Mouse (Mus musculus) hindbrain, embryonic 11.5 days (tissue): ENCODE measurements around the gene Abcb5. TPM values are rescaled to one million over a fixed set of nuclear protein-coding genes. Genes with fewer than 3 reads are reported as not detected.

Experiments used
- ATAC-seq: fragments of 200-750 bp; cut with Nextera tagmentation; 2 replicates; pipeline ENCODE4 v1.8.0; 2017; ENCODE audit warnings: mild to moderate bottlenecking, moderate TSS enrichment, moderate library complexity; ENCODE audit not compliant: low FRiP score
- DNase-seq: peaks from one replicate; pipeline ENCODE4 v3.0.0-alpha.2; 2015; ENCODE audit warnings: low spot score
- H3K27ac ChIP-seq: fragments of 300-500 bp; sonication (generic); 2 replicates; pipeline ENCODE4 v1.5.1; 2014; ENCODE audit warnings: mild to moderate bottlenecking, low read depth, low read length
- H3K27me3 ChIP-seq: fragments of 300-500 bp; sonication (generic); 2 replicates; pipeline ENCODE4 v1.6.1; 2014; ENCODE audit warnings: mild to moderate bottlenecking, low read length, moderate library complexity, mixed read lengths; ENCODE audit not compliant: control insufficient read depth, insufficient read depth
- H3K36me3 ChIP-seq: fragments of 300-500 bp; sonication (generic); 2 replicates; pipeline ENCODE4 v1.6.1; 2014; ENCODE audit warnings: mild to moderate bottlenecking, low read length, moderate library complexity, mixed read lengths; ENCODE audit not compliant: control insufficient read depth, insufficient read depth
- H3K4me1 ChIP-seq: fragments of 300-500 bp; sonication (generic); replicated peaks from 2 replicates; pipeline ENCODE4 v1.6.1; 2014; ENCODE audit warnings: low read length, mixed read lengths; ENCODE audit not compliant: control insufficient read depth, insufficient read depth
- H3K4me2 ChIP-seq: fragments of 300-500 bp; sonication (generic); replicated peaks from 2 replicates; pipeline ENCODE4 v1.6.1; 2014; ENCODE audit warnings: mild to moderate bottlenecking, low read depth, low read length
- H3K4me3 ChIP-seq: fragments of 300-500 bp; sonication (generic); 2 replicates; pipeline ENCODE4 v1.5.1; 2014; ENCODE audit warnings: low read depth, low read length
- H3K9ac ChIP-seq: fragments of 300-500 bp; sonication (generic); 2 replicates; pipeline ENCODE4 v1.6.1; 2014; ENCODE audit warnings: low read depth, low read length
- H3K9me3 ChIP-seq: fragments of 300-500 bp; sonication (generic); 2 replicates; pipeline ENCODE4 v1.6.1; 2016; ENCODE audit warnings: low read length; ENCODE audit not compliant: control insufficient read depth
- WGBS: fragments of 180-500 bp; shearing (Covaris S2); extraction: QIAGEN DNeasy Blood & Tissue Kit; methylation state at CpG from one replicate; pipeline ENCODE4 v1.1.7; 2014; 5-methylcytosine and 5-hydroxymethylcytosine counted together
- polyA plus RNA-seq: library from polyadenylated mRNA; unstranded; fragments of >200 nt; fragmentation: Nextera tagmentation; extraction: Ambion mirVana; gene quantifications from 2 replicates; pipeline ENCODE4 v1.2.1, GENCODE M21; 2014

The Abcb5 gene
- polyA plus RNA-seq, 1 experiment from 2014 or later = not detected

DNA sequence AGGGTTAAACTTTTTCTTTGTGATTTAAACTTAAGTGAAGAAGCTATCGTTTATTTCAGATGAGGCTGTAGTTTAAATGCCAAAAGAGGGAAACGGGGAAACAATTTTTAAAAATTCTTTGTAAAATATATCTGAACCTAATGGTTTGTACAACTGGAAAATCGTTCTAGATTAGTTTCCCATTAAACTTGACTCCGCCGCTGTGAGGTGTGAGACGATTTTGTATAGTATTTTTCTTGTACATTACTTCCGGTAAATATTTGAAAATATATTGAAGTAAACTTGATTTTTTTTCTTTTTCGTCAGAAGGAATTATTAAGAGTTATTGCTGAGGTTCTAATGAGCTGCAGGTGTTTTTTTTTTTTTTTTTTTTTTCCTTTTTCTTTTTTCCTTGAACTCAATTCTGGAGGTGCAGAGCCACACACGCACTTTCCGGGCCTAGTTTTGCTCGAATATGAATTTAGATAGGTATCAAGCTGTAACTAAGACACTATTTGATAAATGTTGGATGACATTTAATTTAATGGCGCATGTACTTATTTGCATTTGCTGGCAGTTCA is 115.3 kb downstream of the Abcb5 start:
- ATAC-seq (no peak), DNase-seq (no peak)
- no peaks in the 10 kb centered on the region for H3K9me3 ChIP-seq
- 0 out of 2 replicates have a peak overlapping the region, but pooled peaks have one; percentile 2 for H3K4me2 ChIP-seq
- peaks cover 2% of the 10 kb centered on the region; the same call in 1 of the 2 replicates for H3K4me1 ChIP-seq
- WGBS = 18% methylated on average over 12 of the region's 12 CpGs
- no peaks in the 10 kb centered on the region for H3K36me3 ChIP-seq
- peaks cover 54% of the 10 kb centered on the region for H3K27me3 ChIP-seq
- H3K27ac ChIP-seq = no peak overlapping the region
- H3K4me3 ChIP-seq = peak overlapping the region; percentile 55
- no peak overlapping the region; the same call in 1 of the 2 replicates for H3K9ac ChIP-seq

DNA sequence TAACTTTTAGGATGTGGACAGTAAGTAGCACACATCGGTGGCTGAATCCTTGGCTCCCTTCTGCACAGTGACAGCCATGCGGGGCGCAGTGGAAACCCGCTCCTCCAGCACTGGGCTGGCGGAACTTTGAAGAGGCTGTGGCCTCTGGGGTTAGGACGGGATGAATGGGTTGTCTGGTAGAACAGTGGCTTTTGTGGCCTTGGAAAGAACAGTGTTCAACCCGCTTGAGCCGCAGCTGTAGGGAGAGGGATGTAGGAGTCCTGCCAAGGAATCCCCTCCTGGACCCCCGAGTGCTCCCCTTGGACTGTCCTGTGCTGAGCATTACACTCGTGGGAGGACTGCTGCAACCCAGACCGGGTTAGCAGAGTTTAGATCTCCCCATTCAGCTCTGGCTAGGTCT is 116.2 kb downstream of the Abcb5 start:
- Histone ChIP-seq H3K4me2 (peak overlapping the region; percentile 46), H3K4me3 (peak overlapping the region; percentile 55), H3K27ac (no peak overlapping the region), H3K9me3 (no peaks in the 10 kb centered on the region), H3K9ac (peak overlapping the region; percentile 70), H3K36me3 (no peaks in the 10 kb centered on the region), H3K4me1 (peaks cover 2% of the 10 kb centered on the region; the same call in 1 of the 2 replicates), H3K27me3 (peaks cover 57% of the 10 kb centered on the region)
- DNase-seq (peak; percentile 71), ATAC-seq (peak; percentile 13; the same call in 1 of the 2 replicates)
- WGBS = 0% methylated on average over 11 of the region's 11 CpGs

DNA sequence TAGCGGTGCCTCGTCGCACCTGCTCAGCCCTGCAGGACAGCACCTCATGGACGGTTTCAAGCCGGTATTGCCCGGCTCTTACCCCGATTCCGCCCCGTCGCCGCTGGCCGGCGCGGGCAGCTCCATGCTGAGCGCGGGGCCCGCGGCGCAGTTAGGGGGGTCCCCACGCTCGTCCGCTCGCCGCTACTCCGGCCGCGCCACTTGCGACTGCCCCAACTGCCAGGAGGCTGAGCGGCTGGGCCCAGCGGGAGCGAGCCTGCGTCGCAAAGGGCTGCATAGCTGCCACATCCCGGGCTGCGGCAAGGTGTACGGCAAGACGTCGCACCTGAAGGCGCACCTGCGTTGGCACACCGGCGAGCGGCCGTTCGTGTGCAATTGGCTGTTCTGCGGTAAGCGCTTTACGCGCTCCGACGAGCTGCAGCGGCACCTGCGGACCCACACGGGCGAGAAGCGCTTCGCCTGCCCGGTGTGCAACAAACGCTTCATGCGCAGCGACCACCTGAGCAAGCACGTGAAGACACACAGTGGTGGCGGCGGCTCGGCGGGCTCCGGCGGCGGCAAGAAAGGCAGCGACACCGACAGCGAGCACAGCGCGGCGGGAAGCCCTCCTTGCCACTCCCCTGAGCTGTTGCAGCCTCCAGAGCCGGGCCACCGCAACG is 116.9 kb downstream of the Abcb5 start:
- peaks cover 2% of the 10 kb centered on the region; the same call in 1 of the 2 replicates for H3K4me1 ChIP-seq
- WGBS = under 1% methylated on average over 73 of the region's 78 CpGs
- peak overlapping the region; percentile 70 for H3K9ac ChIP-seq
- peak overlapping the region; percentile 46 for H3K4me2 ChIP-seq
- peak; percentile 27 for ATAC-seq
- H3K36me3 ChIP-seq = no peaks in the 10 kb centered on the region
- peaks cover 60% of the 10 kb centered on the region for H3K27me3 ChIP-seq
- H3K4me3 ChIP-seq = peak overlapping the region; percentile 55
- H3K9me3 ChIP-seq = no peaks in the 10 kb centered on the region
- H3K27ac ChIP-seq = peak overlapping the region; percentile 72
- peak; percentile 78 for DNase-seq

DNA sequence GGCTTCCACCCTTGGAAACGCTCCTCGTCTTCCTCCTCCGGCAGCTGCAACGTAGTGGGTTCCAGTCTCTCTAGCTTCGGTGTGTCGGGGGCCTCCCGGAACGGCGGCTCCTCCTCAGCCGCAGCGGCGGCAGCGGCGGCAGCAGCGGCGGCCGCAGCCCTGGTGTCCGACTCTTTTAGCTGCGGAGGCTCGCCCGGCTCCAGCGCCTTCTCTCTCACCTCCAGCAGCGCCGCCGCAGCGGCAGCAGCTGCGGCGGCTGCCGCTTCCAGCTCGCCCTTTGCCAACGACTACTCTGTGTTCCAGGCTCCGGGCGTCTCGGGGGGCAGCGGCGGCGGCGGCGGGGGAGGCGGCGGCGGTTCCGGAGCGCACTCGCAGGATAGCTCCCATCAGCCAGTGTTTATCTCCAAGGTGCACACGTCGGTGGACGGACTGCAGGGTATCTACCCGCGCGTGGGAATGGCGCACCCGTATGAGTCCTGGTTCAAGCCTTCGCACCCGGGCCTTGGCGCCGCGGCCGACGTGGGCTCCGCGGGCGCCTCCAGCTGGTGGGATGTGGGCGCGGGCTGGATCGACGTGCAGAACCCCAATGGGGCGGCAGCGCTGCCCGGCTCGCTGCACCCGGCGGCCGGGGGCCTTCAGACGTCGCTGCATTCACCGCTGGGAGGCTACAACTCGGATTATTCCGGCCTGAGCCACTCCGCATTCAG is 117.6 kb downstream of the Abcb5 start:
- Histone ChIP-seq H3K4me3 (peak overlapping the region; percentile 55), H3K9me3 (no peaks in the 10 kb centered on the region), H3K36me3 (no peaks in the 10 kb centered on the region), H3K4me2 (peak overlapping the region; percentile 46), H3K9ac (peak overlapping the region; percentile 70), H3K27ac (peak overlapping the region; percentile 72), H3K4me1 (no peaks in the 10 kb centered on the region; the same call in 1 of the 2 replicates), H3K27me3 (peaks cover 60% of the 10 kb centered on the region)
- WGBS = under 1% methylated on average over 69 of the region's 80 CpGs
- ATAC-seq (peak; percentile 36), DNase-seq (no peak)

DNA sequence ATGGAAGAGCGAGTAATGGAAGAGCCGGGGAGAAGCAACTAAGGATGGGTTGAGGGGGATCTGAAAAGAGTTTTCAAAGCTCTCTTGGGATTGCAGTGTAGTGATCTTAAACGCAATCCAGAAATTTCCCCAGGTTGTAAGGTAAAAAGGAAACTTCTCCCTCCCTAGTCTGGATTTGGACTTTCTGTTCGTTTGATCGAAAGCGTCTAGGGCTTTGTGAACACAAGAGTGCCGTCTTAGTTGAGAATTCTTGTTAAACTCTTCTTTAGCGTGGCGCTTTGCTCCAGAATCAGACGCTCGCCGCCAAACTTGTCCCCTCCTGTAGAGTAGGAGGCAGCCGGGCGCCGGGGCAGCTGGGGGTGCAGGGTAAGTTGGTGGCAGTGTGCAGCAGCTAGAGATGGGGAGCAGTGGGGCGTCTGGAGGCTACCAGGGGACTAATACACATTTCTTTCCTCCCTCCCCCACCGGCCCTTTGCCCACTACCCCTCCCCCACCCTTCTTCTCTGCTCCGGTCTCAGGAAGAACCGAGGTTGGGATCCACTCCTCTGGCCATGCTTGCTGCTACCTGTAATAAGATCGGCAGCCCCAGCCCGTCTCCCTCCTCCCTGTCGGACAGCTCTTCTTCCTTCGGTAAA is 118.2 kb downstream of the Abcb5 start:
- Histone ChIP-seq H3K4me3 (peak overlapping the region; percentile 55), H3K27ac (peak overlapping the region; percentile 72), H3K9me3 (no peaks in the 10 kb centered on the region), H3K4me1 (peaks cover 1% of the 10 kb centered on the region), H3K27me3 (peaks cover 55% of the 10 kb centered on the region), H3K4me2 (peak overlapping the region; percentile 46), H3K9ac (peak overlapping the region; percentile 70), H3K36me3 (no peaks in the 10 kb centered on the region)
- ATAC-seq (peak; percentile 4; the same call in 1 of the 2 replicates), DNase-seq (peak; percentile 76)
- WGBS = 2% methylated on average over 23 of the region's 23 CpGs

DNA sequence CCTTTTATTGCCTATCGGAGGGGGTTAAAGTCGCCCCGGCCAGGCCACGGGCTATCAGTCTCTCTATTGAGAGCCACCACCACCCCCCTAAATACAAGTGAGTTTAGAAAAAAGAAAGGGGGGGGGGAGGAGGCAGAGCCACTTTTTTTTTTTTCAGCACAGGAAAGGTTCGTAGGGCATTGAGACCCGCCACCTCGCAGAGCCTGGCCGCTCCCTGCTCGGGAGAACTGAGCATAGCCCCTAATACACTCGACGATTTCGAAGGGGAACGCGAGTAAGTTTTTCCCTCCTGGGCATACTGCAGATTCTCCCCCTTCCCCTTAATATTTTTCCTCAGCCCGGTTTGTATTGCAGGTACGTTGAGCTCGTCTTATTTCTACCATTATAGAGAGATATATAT is 118.8 kb downstream of the Abcb5 start:
- Histone ChIP-seq H3K4me3 (peak overlapping the region; percentile 55), H3K36me3 (no peaks in the 10 kb centered on the region), H3K9ac (peak overlapping the region; percentile 70), H3K9me3 (no peaks in the 10 kb centered on the region), H3K27me3 (peaks cover 58% of the 10 kb centered on the region), H3K27ac (no peak overlapping the region; the same call in 1 of the 2 replicates), H3K4me1 (peaks cover 5% of the 10 kb centered on the region), H3K4me2 (peak overlapping the region; percentile 45)
- DNase-seq (no peak), ATAC-seq (peak; percentile 26)
- 0% methylated on average over 17 of the region's 17 CpGs for WGBS

DNA sequence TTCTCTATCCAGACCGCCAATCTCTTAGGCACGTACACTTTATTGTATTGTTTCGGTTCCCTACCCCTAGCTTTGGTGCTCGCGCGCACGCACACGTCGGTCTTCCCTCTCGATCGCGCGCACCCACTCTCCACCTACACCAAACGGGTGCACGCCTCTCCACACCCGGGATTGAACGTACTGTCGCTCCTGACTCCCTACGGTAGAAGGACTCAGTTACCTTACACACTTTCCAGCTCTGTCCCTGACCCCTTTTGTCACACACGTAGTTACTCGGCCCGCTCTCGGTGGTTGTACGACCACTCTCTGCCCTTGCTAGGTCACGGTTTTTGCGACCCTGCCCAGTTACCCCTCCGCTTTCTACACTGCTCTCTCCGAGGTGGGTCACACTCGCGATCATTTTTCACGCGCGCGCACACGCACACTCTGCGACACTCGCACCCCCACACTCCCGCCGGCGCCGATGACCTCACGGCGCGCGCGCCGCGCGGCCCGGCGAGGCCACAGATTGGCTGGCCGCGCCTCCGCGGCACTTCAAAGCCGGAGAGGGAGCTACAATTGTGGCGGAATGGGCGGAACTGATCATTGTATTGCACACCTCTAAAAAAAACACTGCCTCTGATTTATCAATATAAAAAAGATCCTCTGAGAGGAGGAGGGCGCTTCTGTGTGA is 119.4 kb downstream of the Abcb5 start:
- Histone ChIP-seq H3K27ac (0 out of 2 replicates have a peak overlapping the region, but pooled peaks have one; percentile 36), H3K27me3 (peaks cover 54% of the 10 kb centered on the region), H3K36me3 (no peaks in the 10 kb centered on the region), H3K9ac (peak overlapping the region; percentile 70; the same call in 1 of the 2 replicates), H3K4me2 (peak overlapping the region; percentile 45), H3K4me1 (peaks cover 5% of the 10 kb centered on the region), H3K4me3 (peak overlapping the region; percentile 55), H3K9me3 (no peaks in the 10 kb centered on the region)
- DNase-seq (peak; percentile 84), ATAC-seq (peak; percentile 66)
- under 1% methylated on average over 59 of the region's 59 CpGs for WGBS

DNA sequence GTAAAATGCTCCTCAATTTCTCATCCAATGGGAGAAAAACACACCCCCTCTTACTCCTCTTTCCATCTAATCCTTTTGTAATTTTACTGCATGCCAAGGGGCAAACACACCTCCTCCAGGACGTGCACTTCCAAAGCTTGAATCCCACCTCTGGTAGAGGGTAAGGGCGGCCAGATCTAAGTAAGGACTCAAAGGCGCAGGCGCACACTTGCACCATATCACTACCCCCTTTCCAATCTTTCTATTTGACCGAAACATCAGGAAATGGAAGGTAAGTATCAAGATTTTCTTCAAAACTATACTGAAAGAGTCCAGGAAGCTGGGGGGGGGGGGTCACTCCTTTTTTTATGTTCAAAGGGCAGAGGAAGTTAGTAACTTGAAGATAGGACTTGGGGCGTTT is 120.0 kb downstream of the Abcb5 start, which contains the start of gene Sp8:
TSS of gene Sp8 (plus strand) at position 109 of the 400 bp plus-strand sequence.
- H3K4me2 ChIP-seq = peak within 1 kb of the TSS; percentile 45
- no peak for ATAC-seq
- peak within 1 kb of the TSS; percentile 70; the same call in 1 of the 2 replicates for H3K9ac ChIP-seq
- peaks cover 5% of the 10 kb centered on the region for H3K4me1 ChIP-seq
- 4% methylated on average over 6 of the region's 6 CpGs for WGBS
- peaks cover 54% of the 10 kb centered on the region for H3K27me3 ChIP-seq
- H3K9me3 ChIP-seq = no peaks in the 10 kb centered on the region
- DNase-seq = peak; percentile 46
- H3K4me3 ChIP-seq = peak within 1 kb of the TSS; percentile 55
- no peaks in the 10 kb centered on the region for H3K36me3 ChIP-seq
- 0 out of 2 replicates have a peak within 1 kb of the TSS, but pooled peaks have one; percentile 36 for H3K27ac ChIP-seq
